Mouse (Mus musculus): ENCODE results near the gene Fchsd2. TPM values are rescaled to one million over a fixed set of nuclear protein-coding genes. Genes with fewer than 3 reads are reported as not detected.

The Fchsd2 gene
- polyA plus RNA-seq, 1 experiment from 2014 or later = 14.2 TPM

GRCm38 (mm10) chr7:101085779-101086178 is 6.9 kb upstream of the Fchsd2 start:
- no peak for DNase-seq (ENCODE audit: low spot score)
- Histone ChIP-seq H3K9ac (ENCODE audit: low read depth, low read length) (no peak overlapping the region), H3K27me3 (replicated peaks; ENCODE audit: control insufficient read depth, insufficient read depth, low read length) (no peaks in the 10 kb centered on the region), H3K27ac (ENCODE audit: low read depth, low read length) (peak overlapping the region; percentile 10; the same call in 1 of the 2 replicates), H3K4me1 (replicated peaks; ENCODE audit: control insufficient read depth, insufficient read depth, low read length) (peaks cover 39% of the 10 kb centered on the region), H3K4me3 (ENCODE audit: low read depth, low read length) (no peak overlapping the region), H3K9me3 (ENCODE audit: control insufficient read depth, low read length) (no peaks in the 10 kb centered on the region), H3K4me2 (no peak overlapping the region), H3K36me3 (ENCODE audit: control insufficient read depth, insufficient read depth, low read length) (no peaks in the 10 kb centered on the region)
- no peak for ATAC-seq (replicated peaks; ENCODE audit: low FRiP score)
- WGBS = 51% methylated on average over 4 of the region's 4 CpGs

DNA sequence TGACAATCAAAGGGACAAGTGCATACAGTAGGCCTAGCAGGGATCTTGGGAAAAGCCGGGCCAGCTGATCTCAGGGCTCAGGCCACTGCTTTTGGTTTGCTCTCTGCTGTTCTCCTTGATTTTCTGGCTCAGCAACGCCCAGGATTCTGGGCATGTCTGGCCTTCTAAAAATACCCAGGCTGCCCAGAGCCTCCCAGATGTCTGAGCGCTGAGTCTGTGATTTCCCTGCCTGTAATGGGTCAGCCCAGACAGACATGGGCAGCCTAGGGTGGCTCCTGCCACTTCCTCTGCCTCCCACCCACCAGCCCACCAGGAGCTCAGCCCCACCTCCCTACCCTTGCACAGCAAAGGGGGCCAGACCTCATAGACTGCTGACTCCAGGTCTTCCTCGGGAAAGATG is 4.0 kb upstream of the Fchsd2 start:
- H3K27me3 ChIP-seq (replicated peaks; ENCODE audit: control insufficient read depth, insufficient read depth, low read length) = no peaks in the 10 kb centered on the region
- no peak overlapping the region for H3K4me2 ChIP-seq
- no peak overlapping the region for H3K4me3 ChIP-seq (ENCODE audit: low read depth, low read length)
- no peaks in the 10 kb centered on the region for H3K9me3 ChIP-seq (ENCODE audit: control insufficient read depth, low read length)
- no peaks in the 10 kb centered on the region for H3K36me3 ChIP-seq (ENCODE audit: control insufficient read depth, insufficient read depth, low read length)
- H3K4me1 ChIP-seq (replicated peaks; ENCODE audit: control insufficient read depth, insufficient read depth, low read length) = peaks cover 44% of the 10 kb centered on the region
- ATAC-seq (replicated peaks; ENCODE audit: low FRiP score) (no peak), DNase-seq (ENCODE audit: low spot score) (no peak)
- 74% methylated on average over 4 of the region's 4 CpGs for WGBS
- no peak overlapping the region for H3K27ac ChIP-seq (ENCODE audit: low read depth, low read length)
- H3K9ac ChIP-seq (ENCODE audit: low read depth, low read length) = no peak overlapping the region

GRCm38 (mm10) chr7:101089242-101089641 is 3.4 kb upstream of the Fchsd2 start:
- ATAC-seq (replicated peaks; ENCODE audit: low FRiP score) (no peak), DNase-seq (ENCODE audit: low spot score) (no peak)
- no peak overlapping the region for H3K4me3 ChIP-seq (ENCODE audit: low read depth, low read length)
- peaks cover 44% of the 10 kb centered on the region for H3K4me1 ChIP-seq (replicated peaks; ENCODE audit: control insufficient read depth, insufficient read depth, low read length)
- WGBS = 47% methylated on average over 3 of the region's 3 CpGs
- no peaks in the 10 kb centered on the region for H3K36me3 ChIP-seq (ENCODE audit: control insufficient read depth, insufficient read depth, low read length)
- no peak overlapping the region for H3K4me2 ChIP-seq
- no peak overlapping the region for H3K9ac ChIP-seq (ENCODE audit: low read depth, low read length)
- no peaks in the 10 kb centered on the region for H3K27me3 ChIP-seq (replicated peaks; ENCODE audit: control insufficient read depth, insufficient read depth, low read length)
- no peak overlapping the region for H3K27ac ChIP-seq (ENCODE audit: low read depth, low read length)
- no peaks in the 10 kb centered on the region for H3K9me3 ChIP-seq (ENCODE audit: control insufficient read depth, low read length)

DNA sequence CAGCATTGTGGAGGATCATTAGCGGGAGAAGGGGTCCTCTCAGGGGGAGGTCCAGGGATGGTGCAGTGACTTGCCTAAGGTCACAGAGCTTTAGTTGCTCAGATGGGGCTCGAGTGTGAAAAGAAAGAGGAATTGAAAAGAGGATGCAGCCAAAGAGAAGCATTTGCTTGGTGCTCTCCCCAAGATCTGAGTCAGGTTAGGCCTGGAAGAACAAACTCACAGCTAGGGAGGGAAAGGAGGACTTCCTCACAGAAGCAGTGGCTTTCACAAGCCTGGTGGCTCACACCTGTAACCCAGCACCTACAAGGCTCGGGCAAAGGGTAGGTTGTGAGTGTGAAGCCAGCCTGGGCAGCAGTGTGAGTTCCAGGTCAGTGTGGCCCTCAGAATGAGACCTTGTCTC is 568 bp downstream of the Fchsd2 start:
- H3K4me3 ChIP-seq (ENCODE audit: low read depth, low read length) = no peak overlapping the region
- no peaks in the 10 kb centered on the region for H3K9me3 ChIP-seq (ENCODE audit: control insufficient read depth, low read length)
- peaks cover 25% of the 10 kb centered on the region for H3K4me1 ChIP-seq (replicated peaks; ENCODE audit: control insufficient read depth, insufficient read depth, low read length)
- no peak for DNase-seq (ENCODE audit: low spot score)
- H3K27me3 ChIP-seq (replicated peaks; ENCODE audit: control insufficient read depth, insufficient read depth, low read length) = no peaks in the 10 kb centered on the region
- no peak overlapping the region for H3K9ac ChIP-seq (ENCODE audit: low read depth, low read length)
- no peaks in the 10 kb centered on the region for H3K36me3 ChIP-seq (ENCODE audit: control insufficient read depth, insufficient read depth, low read length)
- H3K27ac ChIP-seq (ENCODE audit: low read depth, low read length) = no peak overlapping the region
- H3K4me2 ChIP-seq = no peak overlapping the region
- 63% methylated on average over 3 of the region's 3 CpGs for WGBS
- no peak for ATAC-seq (replicated peaks; ENCODE audit: low FRiP score)

- Histone ChIP-seq H3K4me1 (replicated peaks; ENCODE audit: control insufficient read depth, insufficient read depth, low read length) (peaks cover 12% of the 10 kb centered on the region), H3K27me3 (replicated peaks; ENCODE audit: control insufficient read depth, insufficient read depth, low read length) (no peaks in the 10 kb centered on the region), H3K4me2 (no peak overlapping the region), H3K9me3 (ENCODE audit: control insufficient read depth, low read length) (no peaks in the 10 kb centered on the region), H3K27ac (ENCODE audit: low read depth, low read length) (no peak overlapping the region), H3K4me3 (ENCODE audit: low read depth, low read length) (no peak overlapping the region), H3K36me3 (ENCODE audit: control insufficient read depth, insufficient read depth, low read length) (no peaks in the 10 kb centered on the region), H3K9ac (ENCODE audit: low read depth, low read length) (no peak overlapping the region)
- DNase-seq (ENCODE audit: low spot score) = no peak
- no peak for ATAC-seq (replicated peaks; ENCODE audit: low FRiP score)
- WGBS = 66% methylated on average over 1 of the region's 1 CpGs
Measured at GRCm38 (mm10) chr7:101094746-101095145, 2.1 kb downstream of the Fchsd2 start.

- no peak overlapping the region for H3K27ac ChIP-seq (ENCODE audit: low read depth, low read length)
- WGBS = 68% methylated on average over 5 of the region's 5 CpGs
- H3K4me1 ChIP-seq (replicated peaks; ENCODE audit: control insufficient read depth, insufficient read depth, low read length) = peaks cover 7% of the 10 kb centered on the region
- no peaks in the 10 kb centered on the region for H3K27me3 ChIP-seq (replicated peaks; ENCODE audit: control insufficient read depth, insufficient read depth, low read length)
- ATAC-seq (replicated peaks; ENCODE audit: low FRiP score) = no peak
- H3K4me3 ChIP-seq (ENCODE audit: low read depth, low read length) = no peak overlapping the region
- no peaks in the 10 kb centered on the region for H3K36me3 ChIP-seq (ENCODE audit: control insufficient read depth, insufficient read depth, low read length)
- no peaks in the 10 kb centered on the region for H3K9me3 ChIP-seq (ENCODE audit: control insufficient read depth, low read length)
- no peak overlapping the region for H3K9ac ChIP-seq (ENCODE audit: low read depth, low read length)
- no peak overlapping the region for H3K4me2 ChIP-seq
- no peak for DNase-seq (ENCODE audit: low spot score)
Measured at GRCm38 (mm10) chr7:101095560-101095959, 2.9 kb downstream of the Fchsd2 start.

DNA sequence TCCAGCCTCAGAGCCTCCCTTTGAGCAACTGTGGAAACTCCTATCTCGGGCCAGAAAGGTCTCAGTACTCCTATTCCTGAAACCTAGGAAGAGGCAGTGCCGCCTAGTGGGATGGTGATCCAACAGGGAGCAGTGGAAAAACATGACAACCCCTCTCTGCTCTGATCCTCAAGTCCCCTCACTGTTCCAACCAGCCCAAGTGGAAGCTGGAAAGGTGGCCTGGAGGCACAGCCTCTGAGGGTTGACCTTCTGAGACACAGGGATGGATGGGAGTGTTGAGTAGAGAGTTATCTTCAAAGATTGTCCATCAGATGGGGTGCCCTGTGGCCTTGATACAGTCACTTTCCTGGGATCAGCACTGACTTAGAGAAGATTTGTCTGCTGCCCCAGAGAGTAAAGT is 3.9 kb downstream of the Fchsd2 start:
- Histone ChIP-seq H3K9me3 (ENCODE audit: control insufficient read depth, low read length) (no peaks in the 10 kb centered on the region), H3K4me2 (no peak overlapping the region), H3K4me3 (ENCODE audit: low read depth, low read length) (no peak overlapping the region), H3K27ac (ENCODE audit: low read depth, low read length) (no peak overlapping the region), H3K36me3 (ENCODE audit: control insufficient read depth, insufficient read depth, low read length) (no peaks in the 10 kb centered on the region), H3K9ac (ENCODE audit: low read depth, low read length) (no peak overlapping the region), H3K27me3 (replicated peaks; ENCODE audit: control insufficient read depth, insufficient read depth, low read length) (no peaks in the 10 kb centered on the region), H3K4me1 (replicated peaks; ENCODE audit: control insufficient read depth, insufficient read depth, low read length) (peaks cover 2% of the 10 kb centered on the region; the same call in 1 of the 2 replicates)
- ATAC-seq (replicated peaks; ENCODE audit: low FRiP score) (no peak), DNase-seq (ENCODE audit: low spot score) (no peak)
- 85% methylated on average over 2 of the region's 2 CpGs for WGBS

DNA sequence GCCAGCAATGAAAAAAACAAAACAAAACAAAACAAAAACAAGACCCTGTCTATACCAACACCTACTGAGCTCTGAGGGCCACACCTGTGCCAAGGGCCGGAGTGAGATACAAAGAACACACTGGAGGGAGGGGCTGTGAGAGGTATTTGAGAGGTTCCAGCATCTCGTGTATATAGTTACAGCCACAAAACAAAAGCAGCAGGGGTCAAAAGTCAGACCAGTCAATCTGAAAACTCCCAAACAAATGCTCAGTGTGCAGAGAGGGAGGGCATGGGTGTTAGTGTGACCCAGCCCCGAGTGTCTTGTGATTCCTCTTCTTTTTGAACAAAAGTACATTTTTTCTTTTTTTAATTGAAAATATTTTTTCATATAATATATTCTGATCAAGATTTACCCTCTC is 4.4 kb downstream of the Fchsd2 start:
- Histone ChIP-seq H3K27ac (ENCODE audit: low read depth, low read length) (no peak overlapping the region), H3K9me3 (ENCODE audit: control insufficient read depth, low read length) (no peaks in the 10 kb centered on the region), H3K4me3 (ENCODE audit: low read depth, low read length) (no peak overlapping the region), H3K27me3 (replicated peaks; ENCODE audit: control insufficient read depth, insufficient read depth, low read length) (no peaks in the 10 kb centered on the region), H3K4me2 (no peak overlapping the region), H3K4me1 (replicated peaks; ENCODE audit: control insufficient read depth, insufficient read depth, low read length) (peaks cover 2% of the 10 kb centered on the region; the same call in 1 of the 2 replicates), H3K9ac (ENCODE audit: low read depth, low read length) (no peak overlapping the region), H3K36me3 (ENCODE audit: control insufficient read depth, insufficient read depth, low read length) (no peaks in the 10 kb centered on the region)
- ATAC-seq (replicated peaks; ENCODE audit: low FRiP score) = no peak
- WGBS = 63% methylated on average over 3 of the region's 3 CpGs
- no peak for DNase-seq (ENCODE audit: low spot score)

- H3K9me3 ChIP-seq (ENCODE audit: control insufficient read depth, low read length) = no peaks in the 10 kb centered on the region
- no peaks in the 10 kb centered on the region for H3K36me3 ChIP-seq (ENCODE audit: control insufficient read depth, insufficient read depth, low read length)
- H3K4me3 ChIP-seq (ENCODE audit: low read depth, low read length) = no peak overlapping the region
- no peak for ATAC-seq (replicated peaks; ENCODE audit: low FRiP score)
- H3K27me3 ChIP-seq (replicated peaks; ENCODE audit: control insufficient read depth, insufficient read depth, low read length) = no peaks in the 10 kb centered on the region
- no peak overlapping the region for H3K9ac ChIP-seq (ENCODE audit: low read depth, low read length)
- no peaks in the 10 kb centered on the region for H3K4me1 ChIP-seq (replicated peaks; ENCODE audit: control insufficient read depth, insufficient read depth, low read length)
- H3K27ac ChIP-seq (ENCODE audit: low read depth, low read length) = no peak overlapping the region
- no peak for DNase-seq (ENCODE audit: low spot score)
- WGBS = 79% methylated on average over 3 of the region's 3 CpGs
- H3K4me2 ChIP-seq = no peak overlapping the region
Measured at GRCm38 (mm10) chr7:101099981-101100380, 7.3 kb downstream of the Fchsd2 start.
